Mouse (Mus musculus): ENCODE data around the gene Gpr183.

- TF ChIP-seq CTCF (IDR thresholded peaks at IDR 0.05; ENCODE audit: control insufficient read depth, insufficient read depth, insufficient read length) = no peak
- TF ChIP-seq MYOG (IDR thresholded peaks at IDR 0.05; ENCODE audit: control insufficient read depth, extremely low read depth, insufficient read length) = no peak
- no peak for TF ChIP-seq USF1 (IDR thresholded peaks at IDR 0.05; ENCODE audit: low read depth)
- TF ChIP-seq MAX (IDR thresholded peaks at IDR 0.05) = no peak
- TF ChIP-seq CEBPB (IDR thresholded peaks at IDR 0.05; ENCODE audit: low read depth) = no peak
- TF ChIP-seq MYOD1 (IDR thresholded peaks at IDR 0.05; ENCODE audit: control insufficient read depth, insufficient read length, low read depth) = no peak
- TF ChIP-seq FOSL1 (IDR thresholded peaks at IDR 0.05; ENCODE audit: insufficient read depth, low read length, poor library complexity, severe bottlenecking) = no peak
These were observed 15.1 kb downstream of the Gpr183 start for GRCm38 (mm10) chr14:121949897-121950296.

Data from C2C12 (cell line).